Mouse (Mus musculus) cortical plate, adult 2 months (tissue): ENCODE data around the gene Stag3.

Experiments
- CTCF ChIP-seq: fragments of 200-500 bp; IDR thresholded peaks from 2 replicates; pipeline ENCODE4 v1.5.1; 2011; ENCODE audit warnings: mild to moderate bottlenecking, control low read depth, low read length; ENCODE audit not compliant: insufficient read depth; ENCODE audit errors: extremely low read depth
- POLR2A ChIP-seq: fragments of 200-500 bp; IDR thresholded peaks from 2 replicates; pipeline ENCODE4 v1.6.1; 2011; ENCODE audit warnings: mild to moderate bottlenecking, low read length, control low read depth; ENCODE audit not compliant: insufficient read depth; ENCODE audit errors: extremely low read depth

GRCm38 (mm10) chr5:138294158-138294557, 14.1 kb downstream of the Stag3 start:
- TF ChIP-seq CTCF (no peak), POLR2A (no peak)
